Mouse (Mus musculus): ENCODE results near the gene Cacnb1. TPM values are rescaled to one million over a fixed set of nuclear protein-coding genes. Genes with fewer than 3 reads are reported as not detected.

The Cacnb1 gene
- polyA plus RNA-seq, 1 experiment from 2014 or later: 3.2 TPM

DNA sequence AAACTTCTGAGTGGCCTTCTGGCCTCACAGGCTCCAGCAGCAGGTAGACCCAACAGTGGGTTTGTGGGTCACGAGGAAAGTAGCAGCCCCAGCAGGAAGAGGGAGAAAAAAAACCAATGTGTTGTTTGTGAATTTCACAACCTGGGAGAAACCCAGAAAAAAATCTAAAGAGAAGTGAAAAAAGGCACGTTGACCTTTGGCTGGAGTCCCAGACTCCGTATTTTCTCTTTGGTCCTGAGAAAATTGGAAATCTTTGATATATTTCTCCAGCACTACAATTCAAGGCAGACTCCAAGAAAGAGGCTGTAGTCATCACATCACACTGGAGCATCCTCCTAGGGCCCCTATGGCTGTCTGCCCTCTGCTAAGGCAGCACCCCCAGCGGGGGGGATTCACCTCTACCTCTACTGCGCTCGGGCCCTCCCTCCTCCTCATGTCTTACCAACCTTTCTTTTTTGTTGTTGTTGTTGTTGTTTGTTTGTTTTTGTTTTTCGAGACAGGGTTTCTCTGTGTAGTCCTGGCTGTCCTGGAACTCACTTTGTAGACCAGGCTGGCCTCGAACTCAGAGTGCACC, 25.4 kb downstream of the Cacnb1 start:
- Histone ChIP-seq H3K27me3 (replicated peaks; ENCODE audit: control insufficient read depth, insufficient read depth, low read length) (peaks cover 15% of the 10 kb centered on the region), H3K9me3 (ENCODE audit: control insufficient read depth) (no peaks in the 10 kb centered on the region), H3K4me3 (ENCODE audit: low read depth, low read length) (no peak overlapping the region), H3K9ac (ENCODE audit: low read depth, low read length) (no peak overlapping the region), H3K36me3 (ENCODE audit: control insufficient read depth, insufficient read depth) (no peaks in the 10 kb centered on the region), H3K4me2 (replicated peaks; ENCODE audit: low read depth) (no peak overlapping the region), H3K27ac (ENCODE audit: low read depth, low read length) (no peak overlapping the region), H3K4me1 (replicated peaks; ENCODE audit: control insufficient read depth, insufficient read depth, low read length) (peaks cover 4% of the 10 kb centered on the region; the same call in 1 of the 2 replicates)
- TF ChIP-seq CTCF (IDR thresholded peaks at IDR 0.05; ENCODE audit: low read depth): no peak
- 76% methylated on average over 8 of the region's 8 CpGs for WGBS
- no peak for ATAC-seq

- 53% methylated on average over 1 of the region's 1 CpGs for WGBS
- peaks cover 4% of the 10 kb centered on the region; the same call in 1 of the 2 replicates for H3K4me1 ChIP-seq (replicated peaks; ENCODE audit: control insufficient read depth, insufficient read depth, low read length)
- TF ChIP-seq CTCF (IDR thresholded peaks at IDR 0.05; ENCODE audit: low read depth): no peak
- no peak for ATAC-seq
- peaks cover 7% of the 10 kb centered on the region for H3K27me3 ChIP-seq (replicated peaks; ENCODE audit: control insufficient read depth, insufficient read depth, low read length)
- no peak overlapping the region for H3K27ac ChIP-seq (ENCODE audit: low read depth, low read length)
- H3K4me2 ChIP-seq (replicated peaks; ENCODE audit: low read depth): no peak overlapping the region
- no peaks in the 10 kb centered on the region for H3K36me3 ChIP-seq (ENCODE audit: control insufficient read depth, insufficient read depth)
- no peaks in the 10 kb centered on the region for H3K9me3 ChIP-seq (ENCODE audit: control insufficient read depth)
- H3K4me3 ChIP-seq (ENCODE audit: low read depth, low read length): no peak overlapping the region
- H3K9ac ChIP-seq (ENCODE audit: low read depth, low read length): no peak overlapping the region
Measured at GRCm38 (mm10) chr11:97996691-97997090, 26.1 kb downstream of the Cacnb1 start.

GRCm38 (mm10) chr11:97995564-97996288, 27.1 kb downstream of the Cacnb1 start, which contains the start of gene Arl5c:
Arl5c (minus strand) TSS chr11:97996181.
- Histone ChIP-seq H3K4me2 (replicated peaks; ENCODE audit: low read depth) (peak within 1 kb of the TSS; percentile 65), H3K4me1 (replicated peaks; ENCODE audit: control insufficient read depth, insufficient read depth, low read length) (peaks cover 4% of the 10 kb centered on the region; the same call in 1 of the 2 replicates), H3K9me3 (ENCODE audit: control insufficient read depth) (no peaks in the 10 kb centered on the region), H3K36me3 (ENCODE audit: control insufficient read depth, insufficient read depth) (no peaks in the 10 kb centered on the region), H3K27me3 (replicated peaks; ENCODE audit: control insufficient read depth, insufficient read depth, low read length) (no peaks in the 10 kb centered on the region; the same call in 1 of the 2 replicates), H3K9ac (ENCODE audit: low read depth, low read length) (0 out of 2 replicates have a peak within 1 kb of the TSS, but pooled peaks have one; percentile 17), H3K27ac (ENCODE audit: low read depth, low read length) (no peak within 1 kb of the TSS; the same call in 1 of the 2 replicates), H3K4me3 (ENCODE audit: low read depth, low read length) (peak within 1 kb of the TSS; percentile 38)
- WGBS: 4% methylated on average over 25 of the region's 26 CpGs
- ATAC-seq: no peak
- peak; percentile 53 for TF ChIP-seq CTCF (IDR thresholded peaks at IDR 0.05; ENCODE audit: low read depth)

GRCm38 (mm10) chr11:97994539-97995100, 28.2 kb downstream of the Cacnb1 start:
- Histone ChIP-seq H3K9me3 (ENCODE audit: control insufficient read depth) (no peaks in the 10 kb centered on the region), H3K4me1 (replicated peaks; ENCODE audit: control insufficient read depth, insufficient read depth, low read length) (peaks cover 4% of the 10 kb centered on the region; the same call in 1 of the 2 replicates), H3K9ac (ENCODE audit: low read depth, low read length) (no peak overlapping the region), H3K27ac (ENCODE audit: low read depth, low read length) (no peak overlapping the region), H3K4me2 (replicated peaks; ENCODE audit: low read depth) (peak overlapping the region; percentile 65), H3K36me3 (ENCODE audit: control insufficient read depth, insufficient read depth) (no peaks in the 10 kb centered on the region), H3K27me3 (replicated peaks; ENCODE audit: control insufficient read depth, insufficient read depth, low read length) (no peaks in the 10 kb centered on the region; the same call in 1 of the 2 replicates), H3K4me3 (ENCODE audit: low read depth, low read length) (peak overlapping the region; percentile 38)
- peak; percentile 55 for ATAC-seq
- WGBS: 8% methylated on average over 13 of the region's 13 CpGs
- TF ChIP-seq CTCF (IDR thresholded peaks at IDR 0.05; ENCODE audit: low read depth): peak; percentile 89

DNA sequence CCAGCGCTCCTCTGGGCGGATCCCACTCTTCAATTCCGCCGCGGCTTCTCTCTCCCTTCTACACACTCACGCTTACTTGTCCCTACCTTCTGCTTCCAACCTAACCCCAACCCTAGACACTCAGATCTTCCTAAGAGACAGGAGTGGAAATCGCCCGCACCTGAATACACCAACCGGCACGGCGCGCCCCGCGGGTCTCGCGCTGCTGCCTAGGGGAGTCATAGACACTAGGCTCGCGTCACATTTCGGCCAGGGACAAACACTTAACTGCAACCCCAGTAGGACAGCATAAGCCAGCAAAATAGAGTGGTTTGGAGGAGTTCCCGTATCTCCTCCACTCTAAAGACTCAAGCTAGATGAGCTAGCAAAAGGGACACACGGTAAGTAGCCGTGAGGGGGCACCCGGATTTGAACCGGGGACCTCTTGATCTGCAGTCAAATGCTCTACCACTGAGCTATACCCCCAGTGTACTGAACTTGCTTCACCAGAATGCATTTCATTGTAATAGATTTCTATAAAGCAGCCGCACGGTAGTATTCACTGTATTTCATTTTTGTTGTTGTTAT, 34.2 kb downstream of the Cacnb1 start:
- ATAC-seq: peak; percentile 69
- no peaks in the 10 kb centered on the region for H3K36me3 ChIP-seq (ENCODE audit: control insufficient read depth, insufficient read depth)
- WGBS: 0% methylated on average over 26 of the region's 26 CpGs
- 0 out of 2 replicates have a peak, but pooled peaks cover 3% of the 10 kb centered on the region for H3K4me1 ChIP-seq (replicated peaks; ENCODE audit: control insufficient read depth, insufficient read depth, low read length)
- peak overlapping the region; percentile 94 for H3K4me2 ChIP-seq (replicated peaks; ENCODE audit: low read depth)
- no peaks in the 10 kb centered on the region for H3K9me3 ChIP-seq (ENCODE audit: control insufficient read depth)
- H3K27me3 ChIP-seq (replicated peaks; ENCODE audit: control insufficient read depth, insufficient read depth, low read length): peaks cover 16% of the 10 kb centered on the region; the same call in 1 of the 2 replicates
- H3K27ac ChIP-seq (ENCODE audit: low read depth, low read length): peak overlapping the region; percentile 86
- peak overlapping the region; percentile 90 for H3K4me3 ChIP-seq (ENCODE audit: low read depth, low read length)
- TF ChIP-seq CTCF (IDR thresholded peaks at IDR 0.05; ENCODE audit: low read depth): 0 out of 2 replicates have a peak, but pooled peaks have one; percentile 15
- H3K9ac ChIP-seq (ENCODE audit: low read depth, low read length): peak overlapping the region; percentile 54
